Mouse (Mus musculus): ENCODE data around the gene Nap1l5.

DNA sequence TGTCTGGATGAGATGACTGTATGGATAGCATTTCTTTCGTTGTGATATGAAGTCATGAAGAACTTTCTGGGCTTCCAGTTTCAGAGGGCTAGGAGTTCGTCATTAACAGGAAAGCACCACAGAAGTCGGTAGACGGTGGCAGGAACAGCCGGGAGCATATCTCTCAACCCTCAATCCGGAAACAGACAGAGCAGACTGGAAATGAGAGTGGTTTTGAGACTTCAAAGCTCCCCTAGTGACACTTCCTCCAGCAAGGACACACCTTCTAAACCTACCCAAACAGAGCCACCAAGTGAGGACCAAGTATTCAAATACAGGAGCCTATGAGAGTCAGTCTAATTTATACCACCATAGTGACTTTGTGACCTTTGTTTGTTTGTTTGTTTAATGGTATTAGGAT is 13.6 kb downstream of the Nap1l5 start:
- TF ChIP-seq CTCF (IDR thresholded peaks at IDR 0.05; ENCODE audit: low read depth) (no peak), EP300 (IDR thresholded peaks at IDR 0.05; ENCODE audit: low read depth) (no peak)
